Mouse (Mus musculus) bone marrow, adult 2 months (tissue): ENCODE measurements around the gene Eif4ebp2. TPM values are rescaled to one million over a fixed set of nuclear protein-coding genes. Genes with fewer than 3 reads are reported as not detected.
A peak's percentile ranks its signal among the peaks of the same experiment; 100 is the strongest.
"Not testable (repeated sequence)": the region's sequence is repeated elsewhere in the genome, so short reads cannot be mapped to it uniquely, and the experiment has no call there.

Source experiments
- H3K27ac ChIP-seq: fragments of 200-500 bp; 2 replicates; pipeline ENCODE4 v1.5.1; 2012; ENCODE audit warnings: low read depth, mild to moderate bottlenecking, control low read depth, inconsistent platforms, low read length; ENCODE audit not compliant: control insufficient read depth, poor library complexity, insufficient read depth
- H3K4me1 ChIP-seq: fragments of 200-500 bp; 2 replicates; pipeline ENCODE4 v1.6.1; 2011; ENCODE audit warnings: low read length; ENCODE audit not compliant: control insufficient read depth, insufficient read depth
- H3K4me3 ChIP-seq: fragments of 200-500 bp; replicated peaks from 2 replicates; pipeline ENCODE3; 2011; ENCODE audit warnings: mild to moderate bottlenecking, low read depth, low read length, control low read depth; ENCODE audit not compliant: control insufficient read depth
- CTCF ChIP-seq: fragments of 200-500 bp; IDR thresholded peaks from 2 replicates; pipeline ENCODE4 v1.5.1; 2011; ENCODE audit warnings: low read length, control low read depth; ENCODE audit not compliant: control insufficient read depth, insufficient read depth
- POLR2A ChIP-seq: fragments of 200-500 bp; IDR thresholded peaks from 2 replicates; pipeline ENCODE4 v1.6.1; 2011; ENCODE audit warnings: low read depth, mild to moderate bottlenecking, control low read depth, low read length, borderline replicate concordance; ENCODE audit not compliant: control insufficient read depth
- WGBS: fragments of 180-500 bp; shearing (Covaris S2); methylation state at CpG from one replicate; pipeline ENCODE4 v1.1.7; 2018; 5-methylcytosine and 5-hydroxymethylcytosine counted together
- polyA plus RNA-seq: library from polyadenylated mRNA; stranded (reverse); fragments of >200 nt; gene quantifications from 2 replicates; pipeline ENCODE4 v1.2.4, GENCODE M21; 2011; ENCODE audit warnings: low replicate concordance; ENCODE audit not compliant: missing spikeins, insufficient read depth, insufficient read length

Eif4ebp2 gene
- polyA plus RNA-seq, 1 experiment: 39.8 TPM

DNA sequence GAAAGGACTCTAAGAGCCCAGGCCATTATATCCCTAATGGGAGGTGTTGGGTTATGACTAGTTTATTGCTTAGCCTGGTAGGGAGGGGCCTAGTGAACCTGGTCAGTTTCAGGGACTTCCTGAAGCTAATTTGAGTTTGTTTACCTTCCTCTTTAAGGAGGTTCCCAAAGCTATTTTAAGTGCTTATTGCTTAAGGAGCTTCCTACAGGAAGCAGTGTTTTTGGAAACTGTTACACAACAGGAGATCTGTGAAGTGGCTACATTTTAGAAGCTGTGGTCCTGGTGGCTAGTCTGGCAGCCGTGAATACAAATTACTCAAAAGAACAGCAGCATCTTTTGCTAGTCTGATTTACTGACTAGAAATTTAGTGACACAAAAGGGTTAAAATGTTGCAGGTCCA, 21.9 kb upstream of the Eif4ebp2 start:
- no peak for TF ChIP-seq CTCF
- TF ChIP-seq POLR2A: no peak
- 17% methylated on average over 1 of the region's 1 CpGs for WGBS
- peaks cover 1% of the 10 kb centered on the region; the same call in 1 of the 2 replicates for H3K4me1 ChIP-seq
- H3K27ac ChIP-seq: no peak overlapping the region
- H3K4me3 ChIP-seq: no peak overlapping the region

DNA sequence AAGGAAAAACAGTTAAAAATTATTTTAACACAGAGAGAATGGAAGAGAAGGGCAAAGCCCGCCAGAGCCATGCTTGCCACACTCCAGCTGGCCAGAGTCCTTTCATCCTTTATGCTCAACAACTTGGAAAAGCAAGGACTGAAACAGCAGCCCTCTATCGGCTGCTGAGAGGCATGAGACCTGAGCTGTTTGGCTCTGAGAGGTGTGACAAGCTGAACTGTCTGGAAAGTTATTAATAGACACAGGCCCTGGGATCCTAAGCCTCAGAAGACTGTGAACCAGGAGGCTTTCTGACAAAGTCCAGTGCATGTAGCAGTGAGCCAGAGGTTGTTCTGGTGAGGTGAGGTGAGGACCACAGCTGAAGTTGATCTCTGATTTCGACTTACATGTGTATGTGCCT, 21.2 kb upstream of the Eif4ebp2 start:
- Histone ChIP-seq H3K4me3 (no peak overlapping the region), H3K4me1 (peaks cover 1% of the 10 kb centered on the region; the same call in 1 of the 2 replicates), H3K27ac (no peak overlapping the region)
- WGBS: 83% methylated on average over 3 of the region's 3 CpGs
- no peak for TF ChIP-seq CTCF
- TF ChIP-seq POLR2A: no peak

DNA sequence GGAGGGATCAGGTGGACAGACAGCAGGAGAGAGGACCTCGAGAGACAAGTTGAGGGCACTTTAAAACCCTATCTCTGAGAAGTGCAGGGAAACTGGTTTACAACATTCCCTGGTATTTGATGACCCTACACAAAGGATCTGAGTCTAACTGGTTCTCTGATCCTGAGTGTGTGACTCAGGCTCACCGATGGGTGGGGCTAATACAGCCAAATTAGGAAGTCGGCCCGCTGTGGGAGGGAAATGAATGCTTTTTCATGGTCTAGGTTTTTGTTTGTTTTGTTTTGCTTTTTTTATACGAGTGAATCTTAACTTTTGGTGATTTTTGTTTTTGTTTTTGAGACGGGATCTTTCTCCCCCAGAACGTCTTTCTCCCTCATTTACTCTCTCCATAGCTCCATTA, 16.4 kb upstream of the Eif4ebp2 start:
- no peak overlapping the region for H3K27ac ChIP-seq
- H3K4me1 ChIP-seq: no peaks in the 10 kb centered on the region
- 45% methylated on average over 7 of the region's 7 CpGs for WGBS
- TF ChIP-seq CTCF: no peak
- TF ChIP-seq POLR2A: no peak
- no peak overlapping the region for H3K4me3 ChIP-seq

DNA sequence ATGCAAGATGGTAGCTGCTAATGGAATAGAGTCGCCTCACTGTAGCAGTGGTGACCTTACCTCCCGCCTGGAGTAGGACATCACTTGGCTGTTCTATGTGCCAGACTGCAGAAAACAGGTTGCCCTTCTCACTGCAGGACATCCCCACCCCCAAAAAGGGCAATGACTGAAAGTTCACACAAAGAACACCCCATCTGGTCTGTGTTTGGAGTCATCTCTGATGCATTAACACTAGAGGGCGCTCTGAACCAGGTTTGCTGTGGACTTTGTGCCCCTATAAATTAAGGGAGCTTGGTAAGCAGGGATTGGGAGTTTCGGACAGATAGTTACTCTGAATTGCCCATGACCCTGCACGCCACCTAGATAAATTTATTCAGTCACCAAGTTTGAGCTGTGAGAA, 14.4 kb upstream of the Eif4ebp2 start:
- no peak overlapping the region for H3K4me3 ChIP-seq
- WGBS: 23% methylated on average over 5 of the region's 5 CpGs
- H3K27ac ChIP-seq: no peak overlapping the region
- no peak for TF ChIP-seq POLR2A
- peak; percentile 55 for TF ChIP-seq CTCF
- H3K4me1 ChIP-seq: no peaks in the 10 kb centered on the region

DNA sequence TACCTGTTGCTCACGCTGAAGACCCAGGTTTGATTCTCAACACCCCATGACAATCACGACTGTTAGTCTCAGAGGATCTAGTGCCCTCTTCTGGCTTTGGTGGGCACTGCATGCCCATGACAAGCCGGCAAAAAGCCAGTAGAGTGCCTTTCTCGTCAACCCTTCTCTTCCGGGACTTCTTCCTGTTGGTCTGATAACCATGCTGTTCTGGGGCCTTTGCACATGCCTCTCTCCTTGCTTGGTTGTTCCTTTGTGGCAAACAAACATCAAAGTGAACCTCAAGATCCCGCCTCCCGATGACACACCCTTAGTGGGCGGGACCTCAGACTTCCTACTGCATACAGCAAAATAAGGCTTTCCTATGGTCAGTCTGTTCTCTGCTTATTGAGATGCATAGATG, 13.8 kb upstream of the Eif4ebp2 start:
- Histone ChIP-seq H3K4me3 (no peak overlapping the region), H3K4me1 (no peaks in the 10 kb centered on the region), H3K27ac (no peak overlapping the region)
- TF ChIP-seq POLR2A (no peak), CTCF (peak; percentile 47)
- 55% methylated on average over 8 of the region's 8 CpGs for WGBS

DNA sequence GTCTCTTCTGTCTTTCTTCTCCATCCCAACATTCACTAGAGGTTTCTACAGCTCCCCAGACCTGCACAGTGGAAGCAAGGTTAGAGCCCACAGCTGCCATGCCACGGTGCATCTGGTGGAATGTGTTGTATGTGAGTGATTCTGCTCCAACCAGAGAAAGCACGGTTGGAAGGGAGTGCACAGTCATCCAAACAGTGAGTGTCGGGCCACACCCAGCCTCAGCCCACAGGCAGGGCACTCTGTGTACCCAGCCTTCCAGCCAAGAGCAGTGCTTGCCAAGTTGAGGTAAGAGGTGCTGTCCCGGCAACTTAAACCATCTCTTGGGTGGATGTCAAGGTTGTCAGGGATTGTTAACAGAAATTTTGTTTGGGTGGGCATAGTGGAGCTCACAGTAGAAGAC, 12.5 kb upstream of the Eif4ebp2 start:
- TF ChIP-seq POLR2A (no peak), CTCF (no peak)
- Histone ChIP-seq H3K4me1 (no peaks in the 10 kb centered on the region), H3K4me3 (no peak overlapping the region), H3K27ac (no peak overlapping the region)
- WGBS: 49% methylated on average over 4 of the region's 4 CpGs

DNA sequence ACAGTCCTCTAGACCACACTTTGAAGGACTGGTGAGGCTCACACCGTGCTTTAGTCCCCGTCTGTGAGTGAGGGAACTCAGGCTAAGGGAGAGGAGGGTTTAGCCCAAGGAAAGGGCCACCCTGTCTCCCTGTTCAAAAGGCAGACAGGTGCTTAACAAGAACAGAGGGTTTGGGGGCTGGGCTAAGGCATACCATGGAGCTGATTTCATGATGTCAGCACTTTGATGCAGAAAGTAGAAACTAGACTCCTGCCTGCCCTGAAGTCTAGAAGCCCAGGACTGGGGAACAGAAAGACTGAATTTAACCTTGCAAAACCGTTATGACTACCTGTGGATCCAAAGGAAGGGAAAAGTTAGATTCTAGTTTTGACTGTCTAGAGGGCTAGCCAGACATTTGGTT, 4.7 kb upstream of the Eif4ebp2 start:
- no peak overlapping the region for H3K27ac ChIP-seq
- WGBS: 77% methylated on average over 3 of the region's 3 CpGs
- no peaks in the 10 kb centered on the region for H3K4me1 ChIP-seq
- no peak for TF ChIP-seq CTCF
- no peak for TF ChIP-seq POLR2A
- no peak overlapping the region for H3K4me3 ChIP-seq

DNA sequence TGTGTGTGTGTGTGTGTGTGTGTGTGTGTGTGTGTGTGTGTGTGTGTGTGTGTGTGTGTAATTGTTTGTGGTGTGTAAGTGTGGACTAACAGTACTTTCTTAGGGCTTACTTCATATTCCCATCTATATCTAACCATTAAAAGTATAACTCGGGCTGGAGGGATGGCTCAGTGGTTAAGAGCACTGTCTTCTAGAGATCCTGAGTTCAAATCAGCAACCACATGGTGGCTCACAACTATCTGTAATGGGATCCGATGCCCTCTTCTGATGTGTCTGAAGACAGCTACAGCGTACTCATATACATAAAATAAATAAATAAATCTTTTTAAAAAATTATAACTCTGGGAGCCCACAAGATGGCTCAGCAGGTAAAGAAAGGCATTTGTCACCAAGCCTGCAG, 710 bp upstream of the Eif4ebp2 start:
- H3K27ac ChIP-seq: not testable (repeated sequence)

DNA sequence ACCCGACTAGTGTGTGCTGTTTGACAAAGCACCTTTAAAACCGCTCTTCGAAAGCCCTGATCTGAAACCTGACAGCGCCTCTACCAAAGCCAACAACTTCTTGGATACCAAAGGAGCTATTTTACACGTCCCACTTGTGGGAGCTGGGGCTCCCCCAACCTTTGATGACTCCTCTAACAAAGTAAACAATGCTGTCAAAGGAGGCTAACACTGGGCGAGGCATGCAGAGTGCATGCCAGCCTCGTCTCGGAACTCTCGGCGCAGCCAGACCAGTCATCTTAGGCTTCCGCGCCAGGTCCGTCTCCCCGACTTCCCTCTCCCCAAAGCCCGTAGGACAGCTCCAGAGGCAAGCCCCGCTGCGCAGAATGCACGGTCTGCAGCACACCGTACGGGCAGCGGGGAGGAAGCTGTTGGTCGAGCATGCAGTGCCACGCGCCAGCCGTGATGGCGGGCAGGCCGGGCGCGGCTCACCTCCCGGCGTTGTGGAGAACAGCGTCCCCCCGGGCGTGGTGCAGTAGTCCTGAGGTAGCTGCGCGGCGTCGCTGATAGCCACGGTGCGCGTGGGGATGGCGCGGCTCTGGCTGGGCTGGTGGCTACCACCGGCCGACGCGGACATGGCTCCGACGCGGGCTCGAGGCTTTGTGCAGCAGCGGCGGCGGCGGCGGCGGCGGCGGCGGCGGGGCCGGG, 387 bp downstream of the Eif4ebp2 start:
- H3K4me1 ChIP-seq: peaks cover 4% of the 10 kb centered on the region; the same call in 1 of the 2 replicates
- H3K27ac ChIP-seq: peak overlapping the region; percentile 92
- TF ChIP-seq CTCF (no peak), POLR2A (peak; percentile 29; the same call in 1 of the 2 replicates)
- H3K4me3 ChIP-seq: peak overlapping the region; percentile 99
- WGBS: under 1% methylated on average over 54 of the region's 62 CpGs

More for the DNA sequence above, 710 bp upstream of the Eif4ebp2 start:
- WGBS: 59% methylated on average over 3 of the region's 3 CpGs
- H3K4me1 ChIP-seq, H3K4me3 ChIP-seq: not testable (repeated sequence)
